Mouse (Mus musculus) forebrain, embryonic 10.5 days (tissue): ENCODE results near the gene D5Ertd577e. TPM values are rescaled to one million over a fixed set of nuclear protein-coding genes. Genes with fewer than 3 reads are reported as not detected.
"Not testable (repeated sequence)": the region's sequence is repeated elsewhere in the genome, so short reads cannot be mapped to it uniquely, and the experiment has no call there.

Experiments
- DNase-seq: peaks from one replicate; pipeline ENCODE4 v3.0.0-alpha.2; 2017; ENCODE audit warnings: low spot score; ENCODE audit errors: extremely low spot score
- H3K27ac ChIP-seq: fragments of 300-500 bp; sonication (generic); 2 replicates; pipeline ENCODE4 v1.5.1; 2016; ENCODE audit warnings: mild to moderate bottlenecking
- H3K27me3 ChIP-seq: fragments of 300-500 bp; sonication (generic); 2 replicates; pipeline ENCODE4 v1.6.1; 2016; ENCODE audit warnings: mild to moderate bottlenecking; ENCODE audit not compliant: poor library complexity, severe bottlenecking
- H3K36me3 ChIP-seq: fragments of 300-500 bp; sonication (generic); replicated peaks from 2 replicates; pipeline ENCODE4 v1.6.1; 2016; ENCODE audit warnings: mild to moderate bottlenecking, moderate library complexity
- H3K4me1 ChIP-seq: fragments of 300-500 bp; sonication (generic); 2 replicates; pipeline ENCODE4 v1.6.1; 2016
- H3K4me3 ChIP-seq: fragments of 300-500 bp; sonication (generic); 2 replicates; pipeline ENCODE4 v1.5.1; 2016; ENCODE audit warnings: mild to moderate bottlenecking, moderate library complexity
- H3K9me3 ChIP-seq: fragments of 300-500 bp; sonication (generic); 2 replicates; pipeline ENCODE4 v1.6.1; 2016; ENCODE audit warnings: mild to moderate bottlenecking, moderate library complexity
- WGBS: fragments of 180-500 bp; shearing (Covaris S2); methylation state at CpG from one replicate; pipeline ENCODE4 v1.1.7; 2016; 5-methylcytosine and 5-hydroxymethylcytosine counted together
- polyA plus RNA-seq: library from polyadenylated mRNA; unstranded; fragments of >200 nt; fragmentation: Nextera tagmentation; extraction: Ambion mirVana; gene quantifications from 2 replicates; pipeline ENCODE4 v1.2.1, GENCODE M21; 2016

The D5Ertd577e gene
- polyA plus RNA-seq: not detected in 2 replicates

DNA sequence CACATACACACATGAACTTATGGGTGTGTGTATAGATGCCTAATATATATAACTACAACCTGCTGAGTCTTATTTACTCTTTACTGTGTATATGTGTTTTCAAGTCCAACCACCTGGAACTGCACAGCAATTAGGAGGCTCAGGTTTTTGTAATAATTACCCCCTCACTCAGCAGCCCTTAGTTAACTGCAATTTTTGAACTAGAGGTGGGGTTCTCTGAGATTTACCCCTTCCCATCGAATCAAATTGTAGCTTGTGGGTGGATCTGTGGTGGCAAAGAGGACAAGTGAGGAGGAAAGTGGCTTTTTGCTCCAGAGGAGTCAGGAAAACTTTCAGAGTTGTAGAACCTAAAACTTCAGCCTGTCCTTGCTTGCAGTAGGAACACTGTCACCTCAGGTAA lies at the start of gene D5Ertd577e:
D5Ertd577e (plus strand) TSS at position 301 of the 400 bp plus-strand sequence.
- H3K4me1 ChIP-seq, DNase-seq, H3K4me3 ChIP-seq, H3K36me3 ChIP-seq, H3K9me3 ChIP-seq, H3K27me3 ChIP-seq, H3K27ac ChIP-seq: not testable (repeated sequence)
- WGBS: 56% methylated on average over 1 of the region's 1 CpGs

DNA sequence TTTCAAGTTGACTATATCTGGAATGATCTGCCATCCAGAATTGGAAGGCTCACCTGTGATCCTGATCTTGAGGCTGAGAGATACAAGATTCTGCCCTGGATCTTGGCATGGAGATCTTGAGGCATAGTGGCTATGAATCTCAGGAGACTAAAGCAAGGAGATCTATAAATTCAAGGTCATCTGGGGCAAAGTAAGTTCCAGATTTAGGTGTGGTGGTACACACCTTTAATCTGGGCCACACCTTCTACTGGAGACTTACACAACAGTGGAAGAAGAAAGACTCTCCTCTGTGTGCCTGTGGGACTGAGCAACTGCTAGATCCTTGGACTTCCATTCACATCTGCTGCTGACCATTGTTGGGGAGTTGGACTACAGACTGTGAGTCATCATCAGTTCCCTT lies 53.9 kb downstream of the D5Ertd577e start, which contains the start of gene Gm3286:
Gm3286 (plus strand) TSS at position 301 of the 400 bp plus-strand sequence.
- not testable (repeated sequence) for H3K4me3 ChIP-seq, H3K4me1 ChIP-seq, DNase-seq, H3K36me3 ChIP-seq, H3K27me3 ChIP-seq, H3K27ac ChIP-seq
- peaks cover 17% of the 10 kb centered on the region for H3K9me3 ChIP-seq

Other genes starting within 250 kb of the D5Ertd577e start
- gene Gm10424, start 184.0 kb upstream of the D5Ertd577e start, polyA plus RNA-seq: not detected in 2 replicates
- gene Gm3259, start 150.9 kb upstream of the D5Ertd577e start, polyA plus RNA-seq: not detected in 2 replicates
- not detected in 2 replicates for gene Gm3286, start 54.0 kb downstream of the D5Ertd577e start, polyA plus RNA-seq
- gene Gm7971, start 138.1 kb downstream of the D5Ertd577e start, polyA plus RNA-seq: not detected in 2 replicates